Mouse (Mus musculus) heart, adult 9 months (tissue): ENCODE measurements at regions not wholly inside any gene's neighbourhood (a gene's known extent, or its start where the extent isn't known, plus 50 kb on each side); places are given as distances from the start of the nearest gene placed in this dataset.

Experiments used
- DNase-seq, 2 experiments: peaks; one replicate each; pipeline ENCODE4 v3.0.0; 2022; ENCODE audit warnings: low spot score in 2 of 2

DNA sequence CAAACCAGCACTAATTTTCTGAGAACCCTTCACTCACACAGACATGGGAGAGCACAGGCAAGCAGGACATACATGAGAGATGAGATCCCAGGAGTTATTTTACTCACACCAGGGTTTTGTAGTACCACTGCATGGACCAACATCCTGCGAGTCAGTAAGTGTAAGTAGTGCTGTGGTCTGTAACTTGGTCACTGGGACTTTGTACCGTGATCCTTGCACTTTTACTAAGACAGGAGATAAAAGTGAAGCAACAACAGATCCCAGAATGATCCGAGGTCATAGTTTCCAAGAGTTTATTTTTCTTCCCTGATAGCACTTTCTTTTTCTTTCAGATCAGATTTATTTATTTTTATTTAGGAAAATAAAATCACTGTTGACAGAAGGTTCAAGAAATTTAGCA is 54.1 kb upstream of the Mtap start:
- no peak for DNase-seq

- peak in 1 of 2 experiments; percentile 1 for DNase-seq
Measured at GRCm38 (mm10) chr4:89078485-89078884, 58.4 kb upstream of the Mtap start.

DNA sequence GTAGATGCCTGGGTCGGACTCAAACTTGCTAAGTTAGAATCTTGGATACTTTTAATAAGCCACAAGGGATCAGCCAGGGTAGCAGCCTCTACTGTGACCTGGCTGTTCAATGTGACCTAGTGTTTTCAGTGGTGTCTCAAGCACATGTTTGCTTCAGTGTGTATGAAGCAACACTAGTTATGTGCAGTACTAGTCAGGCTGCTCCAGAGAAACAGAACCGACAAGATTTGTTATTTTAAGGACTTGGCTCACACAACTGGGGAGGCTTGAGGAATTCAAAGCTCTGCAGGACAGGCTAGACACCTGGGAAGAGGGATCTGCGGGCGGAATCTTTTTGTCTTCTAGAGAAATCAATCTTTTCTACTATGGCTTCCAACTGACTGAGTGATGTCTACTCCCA is 62.2 kb upstream of the Mtap start:
- DNase-seq, result no peak

DNA sequence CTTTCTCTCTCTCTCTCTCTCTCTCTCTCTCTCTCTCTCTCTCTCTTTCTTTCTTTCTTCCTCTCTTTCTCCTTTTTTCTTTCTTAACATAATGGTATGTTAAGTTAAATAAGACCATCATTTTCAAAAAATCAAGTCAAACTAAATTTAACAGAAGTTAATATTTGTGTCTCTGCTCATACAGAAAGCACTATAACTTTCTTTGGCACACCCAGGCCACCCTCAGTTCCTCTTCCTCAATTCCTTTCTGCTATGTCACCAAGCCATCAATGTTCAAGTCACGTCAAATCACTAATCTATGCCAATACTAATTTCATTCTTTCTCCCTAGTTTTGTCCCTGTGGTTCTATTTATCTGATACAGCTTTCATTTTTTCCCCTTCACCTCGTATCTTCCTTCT is 66.5 kb upstream of the Mtap start:
- no peak for DNase-seq

- DNase-seq, result no peak
Measured at GRCm38 (mm10) chr4:89064401-89064800, 72.5 kb upstream of the Mtap start.

GRCm38 (mm10) chr4:89062384-89062783 is 74.5 kb upstream of the Mtap start:
- no peak for DNase-seq

DNA sequence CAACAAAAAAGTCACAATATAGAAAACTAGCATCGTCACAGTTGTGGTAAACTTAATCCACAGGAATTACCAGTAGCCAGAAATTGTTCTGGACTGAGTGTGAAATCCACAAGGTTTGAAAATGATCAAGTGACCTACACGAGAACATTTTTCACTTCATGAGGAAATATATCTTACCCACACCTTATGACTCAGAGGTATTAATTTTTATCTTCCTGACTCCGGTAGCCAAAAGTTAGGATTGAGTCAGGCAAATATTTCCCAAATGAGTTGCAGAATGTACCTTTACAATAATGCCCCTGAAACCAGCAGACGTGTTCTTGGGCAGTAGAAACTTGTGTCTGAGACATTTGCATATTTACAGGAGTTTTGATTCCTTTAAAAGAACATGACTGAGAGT is 75.3 kb upstream of the Mtap start:
- no peak for DNase-seq

- no peak for DNase-seq
Measured at GRCm38 (mm10) chr4:89057573-89057972, 79.3 kb upstream of the Mtap start.

- DNase-seq, result no peak
Measured at GRCm38 (mm10) chr4:89057135-89057534, 79.8 kb upstream of the Mtap start.

- no peak for DNase-seq
Measured at GRCm38 (mm10) chr4:89055969-89056368, 81.0 kb upstream of the Mtap start.

DNA sequence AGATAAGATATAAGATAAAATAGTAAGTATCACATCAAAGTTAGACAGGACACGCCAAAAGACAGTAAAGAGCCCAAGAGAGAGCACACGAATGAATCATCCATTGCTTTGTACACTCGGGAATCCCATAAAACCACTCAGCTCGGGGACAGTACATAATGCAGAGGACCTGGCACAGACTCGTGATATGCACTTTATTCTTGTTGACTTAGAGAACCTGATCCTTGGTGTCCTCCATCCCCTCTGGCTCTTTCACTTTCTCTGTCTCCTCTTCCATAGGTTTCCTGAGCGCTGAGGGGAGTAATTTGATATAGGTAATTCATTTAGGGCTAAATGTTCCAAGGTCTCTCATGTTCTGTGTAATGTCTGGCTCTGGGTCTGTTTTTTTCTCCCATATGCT is 83.3 kb upstream of the Mtap start:
- no peak for DNase-seq

DNA sequence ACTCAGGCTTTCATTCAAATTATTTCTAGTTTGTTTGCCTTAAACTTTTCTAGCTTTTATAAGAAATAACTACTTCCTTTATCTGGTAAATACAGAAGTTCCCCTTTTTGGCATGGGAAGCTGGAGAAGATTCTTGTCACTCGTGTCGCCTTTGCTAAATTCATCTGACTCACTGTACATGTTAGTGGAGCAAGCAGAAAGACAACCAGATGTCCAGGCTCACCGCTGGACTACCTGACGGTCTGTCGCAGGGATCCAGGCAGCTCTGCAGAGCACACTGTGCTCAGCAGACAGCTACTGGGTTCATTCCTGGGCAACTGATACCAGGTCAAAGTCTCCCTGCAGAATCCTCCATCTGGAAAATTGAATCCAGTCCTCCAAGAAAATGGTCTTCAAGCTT is 85.0 kb upstream of the Mtap start:
- no peak for DNase-seq

GRCm38 (mm10) chr4:89050551-89051199 is 86.2 kb upstream of the Mtap start:
- DNase-seq, result no peak

- DNase-seq, result no peak
Measured at GRCm38 (mm10) chr4:89049592-89050440, 87.1 kb upstream of the Mtap start.

DNA sequence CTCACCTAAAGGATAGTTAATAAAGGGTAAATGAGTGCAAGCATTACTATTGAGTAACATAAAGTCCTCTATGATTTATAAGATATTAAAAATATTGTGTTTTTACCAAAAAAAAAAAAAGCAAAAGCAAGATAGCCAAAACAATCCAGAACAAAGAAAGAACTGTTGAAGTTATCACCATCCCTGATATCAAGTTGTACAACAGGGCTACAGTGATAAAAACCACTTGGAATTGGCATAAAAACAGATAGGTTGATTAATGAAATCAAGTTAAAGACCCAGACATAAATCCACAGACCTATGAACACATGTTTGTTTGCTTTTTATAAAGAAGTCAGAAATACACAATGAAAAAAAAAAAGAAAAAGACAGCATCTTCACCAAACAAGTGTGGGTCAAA is 92.4 kb upstream of the Mtap start:
- DNase-seq, result no peak

DNA sequence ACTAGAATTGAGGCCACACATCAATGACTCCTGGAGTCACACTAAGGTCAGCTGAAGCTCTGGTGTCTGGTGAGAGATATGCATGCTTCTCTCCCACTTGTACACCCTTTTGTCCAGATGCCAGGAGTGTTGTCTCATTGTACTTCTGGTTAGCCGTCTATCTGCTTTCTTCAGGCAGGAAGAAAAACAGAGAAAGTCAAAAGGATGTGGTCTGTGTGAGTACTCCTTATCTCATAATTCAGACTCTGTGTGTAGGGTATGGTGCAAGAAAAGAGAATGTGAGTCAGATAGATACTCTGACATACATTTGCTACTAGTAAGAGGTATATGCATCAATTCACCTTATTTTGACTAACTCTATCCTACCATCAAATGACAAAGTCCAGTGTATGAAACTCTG is 92.9 kb upstream of the Mtap start:
- DNase-seq, result no peak

DNA sequence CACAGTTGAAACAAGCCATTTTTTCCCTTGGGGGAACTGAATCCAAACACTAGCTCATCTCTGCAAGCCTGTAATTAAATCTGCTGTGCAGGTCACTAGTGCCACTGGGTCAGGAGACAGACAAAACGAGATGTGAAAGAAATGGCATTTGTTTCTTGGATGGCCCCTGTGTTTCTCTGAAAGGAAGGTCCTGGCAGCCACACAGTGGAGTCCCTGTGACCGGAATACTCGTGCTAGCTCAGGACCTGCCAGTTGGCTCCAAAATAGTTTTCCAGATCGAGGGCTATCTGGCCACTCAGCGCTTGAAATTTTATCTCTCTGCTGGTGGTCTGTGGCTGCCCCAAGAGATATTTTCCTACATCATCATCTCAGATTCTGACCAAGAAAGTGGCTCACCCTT is 96.1 kb upstream of the Mtap start:
- peak; percentile 46 to 60 for DNase-seq

GRCm38 (mm10) chr4:89038906-89039305 is 98.0 kb upstream of the Mtap start:
- no peak for DNase-seq

GRCm38 (mm10) chr4:89038135-89038534 is 98.8 kb upstream of the Mtap start:
- DNase-seq, result no peak

GRCm38 (mm10) chr4:89034822-89035221 is 102.1 kb upstream of the Mtap start:
- DNase-seq, result no peak

DNA sequence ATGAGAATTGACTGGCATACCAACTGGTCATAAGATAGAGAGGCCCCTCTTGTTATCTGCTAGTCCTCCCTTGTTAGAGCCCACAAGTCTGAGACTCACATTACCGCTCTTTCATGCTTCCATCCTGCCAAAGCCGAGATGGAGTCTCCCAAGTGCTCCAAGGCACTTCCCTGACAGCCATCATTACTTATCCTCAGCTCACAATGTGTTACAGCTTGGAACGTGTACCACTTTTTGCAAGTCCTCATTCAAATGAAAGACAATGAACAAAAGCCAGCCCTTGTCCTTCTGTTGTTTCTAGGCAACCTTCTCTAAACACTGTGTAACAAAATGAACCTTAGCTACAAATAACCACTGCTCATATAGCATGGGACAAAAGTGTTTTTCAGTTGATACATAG is 102.6 kb upstream of the Mtap start:
- no peak for DNase-seq

DNA sequence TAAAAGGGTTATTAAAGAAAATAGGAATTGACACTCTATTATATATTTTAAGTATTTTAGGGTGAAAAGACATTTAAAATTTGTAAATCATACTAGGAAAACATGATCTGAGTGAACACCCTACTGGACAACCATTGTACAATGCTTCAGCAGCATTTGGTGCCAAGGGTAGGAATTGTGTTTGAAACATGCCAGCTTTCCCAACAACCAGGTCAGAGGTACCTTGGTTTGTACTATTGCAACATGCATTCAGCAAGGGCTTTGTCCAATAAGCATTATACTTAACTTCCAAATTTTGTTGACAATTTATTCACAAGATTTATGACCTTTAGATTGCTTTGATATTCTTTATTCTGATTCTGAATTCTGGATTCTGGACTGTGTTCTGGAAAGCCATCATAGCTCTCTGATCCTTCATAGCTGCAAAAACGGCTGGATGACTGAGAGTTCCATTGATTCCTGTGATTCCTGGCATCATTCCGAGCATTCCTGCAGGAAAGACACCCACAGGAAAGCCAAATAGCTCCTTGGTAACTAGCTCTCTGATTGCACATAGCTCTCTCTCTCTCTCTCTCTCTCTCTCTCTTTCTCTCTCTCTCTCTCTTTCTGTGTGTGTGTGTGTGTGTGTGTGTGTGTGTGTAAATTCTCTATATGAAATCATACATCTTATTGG is 124.1 kb upstream of the Mtap start:
- peak in 1 of 2 experiments; percentile 1 for DNase-seq

DNA sequence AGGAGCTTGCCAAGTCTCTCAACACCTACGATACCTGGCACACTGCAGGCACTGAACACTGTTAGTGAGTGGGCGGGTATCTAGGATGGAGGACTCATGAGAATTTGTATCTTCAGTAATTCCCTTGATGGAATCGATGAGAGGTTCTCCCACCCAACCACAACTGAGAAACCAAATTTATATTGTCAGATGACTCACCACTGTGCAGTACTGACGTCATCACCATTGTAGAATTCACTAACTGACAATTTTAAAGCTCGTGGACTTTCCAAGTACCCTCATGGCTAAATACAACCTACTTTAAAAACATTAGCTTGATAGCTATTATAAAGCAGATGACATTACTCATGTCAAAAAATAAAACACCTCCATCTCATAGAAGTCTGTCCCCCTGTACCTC is 128.4 kb upstream of the Mtap start:
- no peak for DNase-seq
